Mouse (Mus musculus): ENCODE measurements around the gene Hspb9. TPM values are rescaled to one million over a fixed set of nuclear protein-coding genes. Genes with fewer than 3 reads are reported as not detected.

Gene Hspb9
- total RNA-seq (2022) = under 1 TPM in 1 of 4 experiments, not detected in 3; 0.37 TPM

DNA sequence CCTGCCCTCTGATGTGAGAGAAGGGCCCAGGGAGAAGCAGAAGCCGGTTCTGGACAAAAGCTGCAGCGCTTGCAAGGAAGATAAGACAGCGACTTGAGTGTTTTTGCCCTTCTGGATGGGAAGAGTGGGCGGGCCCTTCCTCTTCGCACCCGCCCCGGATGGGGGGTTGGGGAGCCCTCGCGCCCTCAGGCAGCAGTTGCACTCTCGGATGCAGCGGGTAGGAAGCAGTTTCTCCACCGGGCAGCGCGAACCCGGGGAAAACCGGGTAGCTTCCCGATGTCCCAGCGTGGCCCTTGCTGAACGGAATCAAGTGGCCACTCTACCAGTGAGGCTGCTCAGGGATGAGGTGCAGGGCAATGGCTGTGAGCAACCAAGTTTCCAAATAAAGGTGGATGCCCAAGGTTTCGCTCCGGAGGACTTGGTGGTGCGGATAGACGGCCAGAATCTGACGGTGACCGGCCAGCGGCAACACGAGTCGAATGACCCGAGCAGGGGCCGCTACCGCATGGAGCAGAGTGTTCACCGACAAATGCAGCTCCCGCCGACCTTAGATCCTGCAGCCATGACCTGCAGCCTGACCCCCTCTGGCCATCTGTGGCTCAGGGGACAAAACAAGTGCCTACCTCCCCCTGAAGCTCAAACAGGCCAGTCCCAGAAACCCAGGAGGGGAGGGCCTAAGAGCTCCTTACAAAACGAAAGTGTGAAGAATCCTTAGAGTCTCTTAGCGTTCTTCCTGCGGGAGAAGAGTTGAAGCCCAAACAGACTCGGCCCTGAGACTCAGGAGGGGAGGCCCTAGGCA is at the start of gene Hspb9:
Hspb9 (plus strand) TSS at position 116 of the 799 bp plus-strand sequence.
- DNase-seq (ENCODE audit: low spot score) = peak; percentile 75

DNA sequence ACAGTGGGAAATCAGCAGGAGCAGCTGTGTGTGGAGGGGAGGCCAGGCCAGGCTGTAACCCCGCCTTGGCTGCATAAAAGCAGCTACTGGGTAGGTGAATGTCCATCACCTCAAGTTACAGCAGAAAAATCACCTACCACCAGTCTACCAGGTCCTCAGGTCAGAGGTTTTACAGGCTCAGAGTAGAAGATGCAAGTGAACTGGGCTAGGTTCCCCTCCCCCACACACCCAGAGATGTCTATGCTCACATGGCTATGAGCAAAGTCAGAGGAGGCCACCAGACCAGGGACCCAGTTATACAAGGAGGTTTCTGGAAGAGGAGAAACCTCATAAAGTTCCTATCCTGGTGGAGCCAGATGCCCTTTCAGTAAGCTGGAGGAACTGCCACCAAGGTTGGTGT is 42.6 kb upstream of the Hspb9 start:
- no peak for DNase-seq (ENCODE audit: low spot score)

GRCm38 (mm10) chr11:100671956-100672355 is 41.7 kb upstream of the Hspb9 start:
- peak; percentile 44 for DNase-seq (ENCODE audit: low spot score)

- peak; percentile 35 for DNase-seq (ENCODE audit: low spot score)
These were observed 40.5 kb upstream of the Hspb9 start for GRCm38 (mm10) chr11:100673169-100673568.

DNA sequence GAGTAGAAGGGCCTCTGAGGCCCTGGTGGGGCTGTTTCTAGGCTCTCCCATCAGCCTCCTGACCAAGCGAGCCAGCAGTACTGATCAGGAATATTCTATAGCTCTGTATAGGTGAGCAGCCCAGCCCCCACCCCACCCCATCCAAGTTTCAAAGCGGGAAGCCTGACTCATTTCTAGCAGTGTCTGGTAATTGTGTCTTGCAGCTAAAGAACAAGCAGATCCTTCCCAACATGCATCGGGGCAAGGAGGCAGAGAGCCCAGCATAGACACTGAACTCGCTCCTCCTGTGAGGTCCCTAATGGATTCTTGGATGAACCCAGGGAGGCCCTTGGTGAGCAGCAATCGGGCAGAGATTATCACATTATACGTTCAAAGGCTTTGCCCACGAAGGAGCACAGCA is 35.8 kb upstream of the Hspb9 start:
- no peak for DNase-seq (ENCODE audit: low spot score)

DNA sequence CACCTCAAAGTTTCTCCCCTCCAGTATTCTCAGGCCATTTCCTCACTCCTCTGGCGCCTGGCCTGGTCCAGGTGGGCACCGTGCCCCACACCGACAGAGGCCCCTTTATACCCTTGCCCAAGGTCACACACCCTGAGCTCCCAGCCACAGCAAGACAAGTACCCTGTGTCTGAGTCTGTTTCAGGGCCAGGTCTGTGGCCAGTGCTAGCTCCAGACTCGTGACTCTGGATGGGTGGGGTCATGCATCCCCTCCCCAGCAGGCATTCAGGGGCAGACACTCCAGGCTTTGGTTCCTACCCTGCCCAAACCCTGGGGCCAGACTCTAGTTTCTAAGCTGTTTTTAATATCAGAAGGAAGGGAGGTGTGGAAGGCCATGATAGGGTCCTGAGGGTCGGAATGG is 31.8 kb upstream of the Hspb9 start:
- DNase-seq (ENCODE audit: low spot score) = no peak

DNA sequence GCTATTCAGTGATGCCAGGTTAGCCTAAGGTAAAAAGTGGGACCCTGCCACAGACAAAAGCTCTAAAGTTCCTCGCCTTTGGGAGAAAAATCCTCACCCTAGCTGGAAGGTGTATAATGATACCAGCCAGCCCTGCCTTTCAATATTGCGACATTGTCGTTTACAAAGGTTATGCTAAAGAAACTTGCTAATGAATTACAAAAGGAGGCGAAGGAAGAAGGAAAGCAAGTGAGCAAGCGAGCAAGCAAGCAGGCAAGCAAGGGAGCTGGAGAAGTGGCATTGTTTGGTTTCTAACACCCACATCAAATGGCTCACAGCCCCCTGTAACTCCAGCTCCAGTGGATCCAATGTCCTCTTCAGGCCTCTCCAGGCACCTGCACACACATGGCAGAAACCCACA is 31.1 kb upstream of the Hspb9 start:
- no peak for DNase-seq (ENCODE audit: low spot score)

DNA sequence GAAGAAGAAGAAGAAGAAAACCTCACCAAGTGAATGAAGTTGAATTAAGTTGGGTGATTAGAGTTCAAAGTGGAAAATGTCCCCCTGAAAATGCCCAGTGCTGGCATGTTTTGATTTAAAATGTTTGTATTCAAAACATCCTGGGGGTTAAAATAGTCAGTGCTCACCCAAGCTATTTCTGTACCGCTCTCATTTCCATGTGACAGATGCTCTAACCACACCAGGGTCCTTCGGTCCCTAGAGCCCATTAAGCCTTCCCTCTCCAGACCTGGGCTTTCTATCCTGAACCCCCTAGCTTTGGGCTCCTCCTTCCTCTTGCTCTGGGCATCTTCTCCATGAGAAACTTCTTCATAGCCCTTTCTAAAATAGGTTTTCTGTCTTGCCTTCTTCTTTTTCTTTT is 29.6 kb upstream of the Hspb9 start:
- DNase-seq (ENCODE audit: low spot score) = no peak

DNA sequence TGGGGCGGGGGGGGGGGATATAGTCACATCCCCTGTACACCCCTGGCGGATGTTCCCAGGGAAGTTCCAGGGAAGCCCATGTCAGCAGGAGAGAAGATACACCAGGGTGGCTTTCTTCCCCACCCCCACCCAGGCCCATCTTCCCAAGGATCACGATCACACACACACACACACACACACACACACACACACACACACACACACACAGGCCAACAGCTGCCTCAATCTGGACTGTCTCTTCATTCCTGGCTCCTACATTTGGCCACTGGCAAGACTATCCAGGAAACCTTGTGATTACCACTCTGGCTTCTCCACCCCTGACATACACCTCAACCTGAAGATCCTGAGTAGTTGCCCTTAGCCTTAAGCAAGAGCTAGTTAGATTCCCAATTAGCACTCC is 28.3 kb upstream of the Hspb9 start:
- no peak for DNase-seq (ENCODE audit: low spot score)

DNA sequence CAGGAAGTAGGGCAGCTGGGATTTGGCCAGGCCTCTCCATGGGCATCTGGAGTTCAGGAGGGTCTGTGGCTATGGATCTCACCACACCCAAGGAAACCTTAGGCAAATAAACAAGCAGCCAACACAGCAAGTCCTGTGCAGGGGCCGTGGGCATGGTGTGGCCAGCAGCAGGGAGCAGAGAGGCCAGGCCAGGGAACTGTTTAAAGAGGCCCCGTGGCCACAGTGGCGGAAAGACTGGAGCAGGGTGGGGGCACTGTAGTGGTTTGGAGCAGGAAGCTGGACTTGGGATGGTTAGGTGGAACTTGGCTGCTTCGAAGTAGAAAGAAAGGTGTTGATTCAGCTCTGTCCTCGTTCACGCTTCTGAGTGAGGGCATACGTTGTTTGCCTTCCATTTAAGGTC is 26.4 kb upstream of the Hspb9 start:
- DNase-seq (ENCODE audit: low spot score) = no peak

- no peak for DNase-seq (ENCODE audit: low spot score)
These were observed 25.2 kb upstream of the Hspb9 start for GRCm38 (mm10) chr11:100688443-100688842.

- no peak for DNase-seq (ENCODE audit: low spot score)
These were observed 23.3 kb upstream of the Hspb9 start for GRCm38 (mm10) chr11:100690389-100690788.

DNA sequence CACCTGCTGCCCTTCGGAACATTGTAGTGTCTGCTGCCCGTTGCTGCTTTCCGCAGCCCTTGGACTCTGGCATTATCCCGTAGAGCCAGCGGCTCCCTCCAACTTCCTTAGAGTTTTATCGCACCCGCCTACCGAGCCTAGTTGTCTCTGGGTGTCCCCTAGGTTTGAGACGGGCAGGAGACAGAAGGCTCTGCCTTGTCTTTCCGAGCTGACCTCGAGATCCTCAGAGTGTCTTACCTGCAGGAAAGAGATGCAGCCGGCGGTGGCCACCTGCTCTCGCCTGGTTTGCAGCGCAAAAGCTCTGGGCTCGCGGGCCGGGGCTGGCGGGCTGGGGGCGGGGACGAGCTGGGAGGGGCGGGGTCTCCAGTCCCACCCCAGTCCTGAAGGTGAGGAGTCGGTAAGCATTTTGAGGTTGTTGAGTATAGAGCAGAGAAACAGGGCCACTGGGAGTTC is 21.5 kb upstream of the Hspb9 start, which contains the start of gene Zfp385c:
Zfp385c (minus strand) TSS at position 292 of the 453 bp plus-strand sequence.
- DNase-seq (ENCODE audit: low spot score) = no peak

DNA sequence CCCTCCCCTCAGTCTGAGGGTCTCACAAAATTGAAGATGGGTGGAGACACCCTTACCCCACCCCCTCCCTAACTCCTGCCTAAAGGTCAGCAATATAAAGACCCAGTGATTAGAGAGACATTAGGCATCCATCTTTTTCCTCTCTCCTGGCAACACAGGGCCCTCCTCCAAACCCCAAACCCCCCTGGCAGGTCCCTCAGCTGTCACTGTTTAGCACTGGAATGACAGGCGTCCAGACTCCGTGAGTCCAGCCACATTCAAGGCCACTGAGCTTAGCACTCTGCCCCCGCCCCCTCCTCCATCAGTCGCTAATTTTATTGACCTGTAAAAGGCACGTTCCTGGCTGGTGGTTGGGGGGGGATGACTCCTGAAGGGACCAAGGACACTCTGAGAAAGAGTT is 20.5 kb upstream of the Hspb9 start:
- DNase-seq (ENCODE audit: low spot score) = no peak

DNA sequence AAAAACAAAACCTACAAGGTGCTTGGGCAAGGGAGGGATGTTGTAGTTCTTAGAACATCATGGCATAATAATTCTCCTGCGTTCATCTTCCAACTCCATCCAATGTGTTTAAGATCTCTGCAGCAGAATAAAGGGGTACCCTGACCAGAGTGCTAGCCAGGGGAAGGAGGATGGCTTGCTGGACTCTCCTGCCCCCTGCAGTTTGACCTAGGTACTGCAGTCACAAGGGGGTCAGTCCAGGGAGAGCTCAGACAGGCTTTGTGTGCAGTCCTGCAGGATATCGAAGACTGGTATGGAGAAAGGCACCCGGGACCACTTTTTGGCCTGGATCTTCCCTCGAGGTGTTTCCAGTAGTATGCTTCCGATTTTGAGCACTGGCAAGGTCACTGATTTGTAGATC is 18.7 kb upstream of the Hspb9 start:
- peak; percentile 82 for DNase-seq (ENCODE audit: low spot score)

DNA sequence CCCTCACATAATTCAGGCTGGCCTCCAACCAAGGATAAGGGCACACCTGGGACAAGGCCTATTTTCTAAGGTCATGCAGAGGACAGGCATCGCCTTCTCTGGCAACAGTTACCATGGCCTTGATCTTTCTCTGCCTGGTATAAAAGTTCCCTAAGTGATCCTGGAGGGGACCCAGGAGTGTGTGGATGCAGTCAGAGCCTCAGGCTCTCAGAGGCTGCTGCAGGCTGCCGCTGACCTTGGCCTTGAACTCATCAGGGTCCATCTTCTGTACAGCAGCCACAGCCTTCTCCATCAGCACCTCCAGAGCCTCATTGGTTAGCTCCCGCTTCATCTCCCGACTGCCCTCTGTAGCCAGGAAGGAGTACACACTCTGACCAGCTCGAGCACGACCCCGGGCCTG is 15.7 kb upstream of the Hspb9 start:
- DNase-seq (ENCODE audit: low spot score) = no peak

GRCm38 (mm10) chr11:100700710-100701109 is 12.9 kb upstream of the Hspb9 start:
- no peak for DNase-seq (ENCODE audit: low spot score)

GRCm38 (mm10) chr11:100701301-100701700 is 12.3 kb upstream of the Hspb9 start:
- peak; percentile 52 for DNase-seq (ENCODE audit: low spot score)

DNA sequence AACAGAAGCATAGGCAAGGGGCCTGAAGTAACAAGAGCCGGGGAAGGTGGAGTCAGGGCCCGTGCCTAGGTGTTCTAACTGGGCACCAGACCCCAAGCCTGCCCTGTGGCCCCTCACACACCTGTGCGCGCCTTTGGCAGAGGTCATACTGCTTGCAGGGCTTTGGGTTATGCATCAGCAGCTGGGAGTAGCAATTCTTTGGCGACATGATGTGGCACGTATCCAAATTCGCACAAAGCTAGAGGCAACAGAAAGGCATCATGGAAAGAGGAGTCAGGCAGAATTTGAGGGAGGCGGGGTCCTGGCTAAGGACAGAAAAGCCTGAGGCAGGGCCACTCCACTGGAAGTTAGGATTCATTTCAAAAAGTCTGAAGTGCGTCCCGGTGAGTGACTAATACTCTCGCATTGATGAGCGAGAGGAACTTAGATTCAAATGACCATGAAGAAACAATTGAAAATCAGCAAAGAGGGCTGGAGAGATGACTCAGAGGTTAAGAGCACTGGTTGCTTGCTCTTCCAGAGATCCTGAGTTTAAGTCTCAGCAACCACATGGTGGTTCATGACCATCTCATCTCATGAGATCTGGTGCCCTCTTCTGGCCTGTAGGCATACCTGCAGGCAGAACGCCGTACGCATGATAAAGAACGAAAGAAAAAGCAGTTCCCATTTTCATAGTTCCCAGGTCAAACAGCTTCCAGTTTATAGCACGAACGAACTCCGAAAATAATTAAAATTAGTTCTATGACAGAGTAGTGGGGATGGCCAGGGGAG is 11.4 kb upstream of the Hspb9 start:
- DNase-seq (ENCODE audit: low spot score) = peak; percentile 79

GRCm38 (mm10) chr11:100702906-100703305 is 10.7 kb upstream of the Hspb9 start:
- DNase-seq (ENCODE audit: low spot score) = no peak

GRCm38 (mm10) chr11:100703366-100703765 is 10.3 kb upstream of the Hspb9 start:
- no peak for DNase-seq (ENCODE audit: low spot score)

- DNase-seq (ENCODE audit: low spot score) = no peak
These were observed 9.7 kb upstream of the Hspb9 start, which contains the start of gene Dhx58 for GRCm38 (mm10) chr11:100703851-100704531. Gene Dhx58 (minus strand): TSS chr11:100704271.
